Mouse (Mus musculus) brown adipose tissue, adult 24 weeks (tissue): ENCODE data around the gene Scd2. TPM values are rescaled to one million over a fixed set of nuclear protein-coding genes. Genes with fewer than 3 reads are reported as not detected.
A peak's percentile ranks its signal among the peaks of the same experiment; 100 is the strongest.

Experiments
- H3K27ac ChIP-seq: fragments of 200-500 bp; replicated peaks from 2 replicates; pipeline ENCODE4 v1.5.1; 2012; ENCODE audit warnings: low read depth, mild to moderate bottlenecking, low read length
- H3K4me1 ChIP-seq: fragments of 200-500 bp; 2 replicates; pipeline ENCODE4 v1.6.1; 2012; ENCODE audit warnings: low read length, mixed read lengths; ENCODE audit not compliant: control insufficient read depth, insufficient read depth, insufficient read length
- H3K4me3 ChIP-seq: fragments of 200-500 bp; 2 replicates; pipeline ENCODE4 v1.5.1; 2012; ENCODE audit warnings: low read depth, mild to moderate bottlenecking, low read length, moderate library complexity; ENCODE audit not compliant: insufficient read depth
- polyA plus RNA-seq: library from polyadenylated mRNA; stranded (reverse); fragments of >200 nt; gene quantifications from 2 replicates; pipeline ENCODE4 v1.2.4, GENCODE M21; 2012; ENCODE audit not compliant: missing spikeins, insufficient read depth, insufficient read length

Scd2 gene
- polyA plus RNA-seq, 1 experiment = 247 TPM

- Histone ChIP-seq H3K4me1 (peaks cover 12% of the 10 kb centered on the region; the same call in 1 of the 2 replicates), H3K27ac (no peak overlapping the region), H3K4me3 (peak overlapping the region; percentile 53; the same call in 1 of the 2 replicates)
Measured at GRCm38 (mm10) chr19:44283157-44284024, 10.1 kb upstream of the Scd2 start.

DNA sequence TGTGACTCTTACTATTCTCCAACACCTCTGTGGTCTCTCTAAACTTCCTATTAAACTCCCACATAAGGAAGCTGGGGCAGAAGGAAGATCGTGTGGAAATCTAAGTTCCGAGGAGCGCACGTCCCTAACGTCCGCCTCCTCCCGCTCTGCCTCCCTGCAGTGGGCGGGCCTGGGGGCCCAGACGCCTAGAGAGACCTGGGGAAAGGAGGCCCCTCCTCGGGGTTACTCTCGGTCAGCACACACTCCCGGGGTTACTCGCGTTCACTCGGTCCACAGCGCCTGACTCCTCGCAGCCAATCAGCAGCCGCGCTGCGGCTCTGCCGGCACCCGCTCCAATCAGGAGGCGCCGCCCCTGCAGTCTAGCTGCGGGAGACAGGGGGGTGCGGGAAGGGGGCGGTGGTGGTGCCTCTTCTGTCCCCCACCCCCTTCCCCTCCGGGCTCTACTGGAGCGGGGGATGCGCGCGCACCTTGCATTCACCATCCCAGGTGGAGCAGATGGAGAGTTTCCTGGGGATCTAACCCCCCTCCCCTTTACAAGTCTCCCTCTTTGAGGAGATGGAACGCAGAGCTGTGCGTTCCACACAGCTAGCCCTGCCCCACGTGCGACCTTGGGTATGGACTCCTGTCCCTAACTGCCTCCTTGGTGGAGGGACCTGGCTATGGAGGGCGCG, 9.3 kb upstream of the Scd2 start:
- Histone ChIP-seq H3K4me3 (peak overlapping the region; percentile 53), H3K27ac (no peak overlapping the region), H3K4me1 (peaks cover 12% of the 10 kb centered on the region; the same call in 1 of the 2 replicates)

GRCm38 (mm10) chr19:44284723-44285122, 8.8 kb upstream of the Scd2 start:
- Histone ChIP-seq H3K4me1 (peaks cover 12% of the 10 kb centered on the region; the same call in 1 of the 2 replicates), H3K27ac (no peak overlapping the region), H3K4me3 (peak overlapping the region; percentile 53)

- Histone ChIP-seq H3K27ac (no peak overlapping the region), H3K4me3 (no peak overlapping the region), H3K4me1 (peaks cover 11% of the 10 kb centered on the region; the same call in 1 of the 2 replicates)
Measured at GRCm38 (mm10) chr19:44285554-44285953, 7.9 kb upstream of the Scd2 start.

DNA sequence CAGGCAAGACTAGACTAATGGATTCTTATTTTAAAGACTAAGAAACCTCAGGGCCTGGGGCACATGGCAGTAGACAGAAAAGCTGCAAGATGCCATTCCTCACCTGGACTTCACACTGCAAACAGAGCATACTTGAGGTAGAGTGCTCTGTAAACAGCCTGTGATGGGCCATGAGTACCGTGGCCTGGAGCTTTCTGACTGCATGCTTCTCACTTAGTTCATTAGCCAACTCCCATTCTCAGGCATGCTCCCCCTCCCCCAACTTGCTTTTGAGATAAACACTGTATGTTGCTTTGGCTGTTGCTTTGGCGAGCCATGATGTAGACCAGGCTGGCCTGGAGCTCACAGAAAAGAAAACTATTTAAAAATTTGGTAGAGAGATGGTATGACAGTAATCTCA, 7.4 kb upstream of the Scd2 start:
- H3K4me1 ChIP-seq = peaks cover 7% of the 10 kb centered on the region; the same call in 1 of the 2 replicates
- H3K27ac ChIP-seq = no peak overlapping the region
- no peak overlapping the region for H3K4me3 ChIP-seq

DNA sequence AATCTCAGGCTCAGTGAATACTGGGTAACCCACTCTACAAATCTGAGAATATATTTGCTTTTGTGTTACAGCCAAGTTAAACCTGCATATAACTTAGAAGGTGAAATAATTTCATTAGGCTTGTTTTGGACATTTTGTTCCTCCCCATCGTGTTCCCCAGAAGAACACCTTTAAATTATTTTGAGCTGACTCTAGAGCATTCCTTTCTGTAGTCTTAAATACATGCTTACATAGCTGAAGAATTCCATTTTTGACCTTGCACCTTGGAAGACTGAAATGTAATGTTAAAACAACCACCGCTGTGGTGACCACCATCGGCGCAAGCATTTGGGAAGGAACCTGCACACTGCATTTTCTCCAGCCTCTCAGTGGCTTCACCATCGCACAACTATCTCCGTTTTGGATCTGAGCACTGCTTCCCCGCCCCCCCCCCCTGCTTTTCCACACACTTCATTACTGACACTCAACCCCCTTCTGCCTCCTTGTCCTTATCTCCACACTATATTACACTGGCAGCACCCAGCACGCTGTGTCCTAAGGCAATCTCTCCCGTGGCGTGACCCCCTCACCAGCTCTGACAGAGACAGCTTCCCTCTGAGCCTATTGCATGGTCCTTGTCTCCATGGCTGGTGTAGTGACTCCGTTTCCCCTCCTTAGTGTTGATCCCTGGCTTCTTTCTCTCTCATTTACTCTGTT, 5.9 kb upstream of the Scd2 start:
- H3K4me3 ChIP-seq = no peak overlapping the region
- H3K4me1 ChIP-seq = peaks cover 4% of the 10 kb centered on the region; the same call in 1 of the 2 replicates
- H3K27ac ChIP-seq = no peak overlapping the region

- H3K4me3 ChIP-seq = no peak overlapping the region
- no peaks in the 10 kb centered on the region for H3K4me1 ChIP-seq
- no peak overlapping the region for H3K27ac ChIP-seq
Measured at GRCm38 (mm10) chr19:44292083-44292482, 1.4 kb upstream of the Scd2 start.

- Histone ChIP-seq H3K4me1 (no peaks in the 10 kb centered on the region), H3K4me3 (no peak overlapping the region), H3K27ac (no peak overlapping the region)
Measured at GRCm38 (mm10) chr19:44292483-44292882, 991 bp upstream of the Scd2 start.

- peak overlapping the region; percentile 48; the same call in 1 of the 2 replicates for H3K27ac ChIP-seq
- H3K4me1 ChIP-seq = peaks cover 4% of the 10 kb centered on the region; the same call in 1 of the 2 replicates
- peak overlapping the region; percentile 75 for H3K4me3 ChIP-seq
Measured at GRCm38 (mm10) chr19:44293769-44294551, 486 bp downstream of the Scd2 start.

DNA sequence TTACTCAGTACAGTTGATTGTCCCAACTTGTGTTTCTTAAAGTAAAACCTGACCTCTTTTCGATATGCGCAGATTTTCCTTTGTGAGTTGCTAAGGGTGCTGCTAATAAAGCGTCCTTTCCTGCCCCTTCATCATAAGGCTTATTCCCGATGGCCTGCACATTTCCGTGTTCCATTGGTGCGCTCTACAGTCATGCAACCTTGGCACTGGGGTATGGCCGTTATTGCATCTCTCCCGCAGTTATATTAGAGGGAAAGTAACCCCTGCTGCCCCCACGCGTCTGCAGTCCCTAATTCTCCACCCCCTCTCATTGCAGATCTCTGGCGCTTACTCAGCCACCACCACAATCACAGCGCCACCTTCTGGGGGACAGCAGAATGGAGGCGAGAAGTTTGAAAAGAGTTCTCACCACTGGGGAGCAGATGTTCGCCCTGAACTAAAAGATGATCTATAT, 1.1 kb downstream of the Scd2 start:
- Histone ChIP-seq H3K4me3 (peak overlapping the region; percentile 75), H3K4me1 (peaks cover 4% of the 10 kb centered on the region; the same call in 1 of the 2 replicates), H3K27ac (no peak overlapping the region)

DNA sequence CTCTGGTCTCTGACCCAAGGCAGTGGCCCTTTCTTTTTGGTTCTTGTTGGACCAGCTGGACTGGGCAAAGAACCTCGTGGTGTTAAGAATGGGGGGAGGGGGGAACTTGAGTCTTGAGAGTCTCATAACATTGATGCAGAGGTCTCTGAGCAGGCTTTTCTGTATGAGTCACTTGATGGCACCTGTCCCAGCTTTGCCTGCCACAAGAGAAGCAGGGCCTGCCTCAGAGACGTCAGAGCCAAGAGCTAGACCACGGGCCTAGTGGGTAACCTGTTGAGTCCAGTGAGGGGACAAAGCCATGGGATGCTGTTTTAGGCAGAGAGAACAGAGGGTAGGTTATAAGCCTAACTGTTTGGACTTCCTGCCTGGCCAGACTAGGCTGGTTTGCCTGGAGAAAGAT, 1.8 kb downstream of the Scd2 start:
- Histone ChIP-seq H3K4me3 (peak overlapping the region; percentile 75), H3K27ac (no peak overlapping the region), H3K4me1 (peaks cover 4% of the 10 kb centered on the region; the same call in 1 of the 2 replicates)

DNA sequence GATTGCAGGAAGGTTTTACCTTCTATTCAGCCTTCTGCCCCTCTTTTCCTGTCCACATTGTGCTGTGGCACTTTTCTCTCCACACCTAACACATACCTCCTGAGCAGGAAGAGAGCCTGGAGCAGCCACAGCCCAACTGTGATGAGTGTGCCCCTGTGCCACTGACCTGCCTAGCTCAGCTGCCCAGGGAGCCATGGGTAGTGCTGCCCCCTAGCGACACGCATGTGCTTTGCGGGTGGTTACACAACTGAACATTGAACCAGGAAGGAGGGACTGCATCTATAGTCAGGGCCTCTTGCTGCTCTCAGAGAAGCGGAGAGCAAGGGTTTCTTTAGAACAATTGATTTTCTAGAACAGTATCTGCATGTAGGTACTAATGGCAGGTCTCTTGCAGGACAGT, 2.3 kb downstream of the Scd2 start:
- Histone ChIP-seq H3K4me1 (peaks cover 4% of the 10 kb centered on the region; the same call in 1 of the 2 replicates), H3K4me3 (peak overlapping the region; percentile 75), H3K27ac (no peak overlapping the region)

GRCm38 (mm10) chr19:44296186-44296585, 2.7 kb downstream of the Scd2 start:
- H3K4me3 ChIP-seq = peak overlapping the region; percentile 32
- peaks cover 4% of the 10 kb centered on the region; the same call in 1 of the 2 replicates for H3K4me1 ChIP-seq
- no peak overlapping the region for H3K27ac ChIP-seq

DNA sequence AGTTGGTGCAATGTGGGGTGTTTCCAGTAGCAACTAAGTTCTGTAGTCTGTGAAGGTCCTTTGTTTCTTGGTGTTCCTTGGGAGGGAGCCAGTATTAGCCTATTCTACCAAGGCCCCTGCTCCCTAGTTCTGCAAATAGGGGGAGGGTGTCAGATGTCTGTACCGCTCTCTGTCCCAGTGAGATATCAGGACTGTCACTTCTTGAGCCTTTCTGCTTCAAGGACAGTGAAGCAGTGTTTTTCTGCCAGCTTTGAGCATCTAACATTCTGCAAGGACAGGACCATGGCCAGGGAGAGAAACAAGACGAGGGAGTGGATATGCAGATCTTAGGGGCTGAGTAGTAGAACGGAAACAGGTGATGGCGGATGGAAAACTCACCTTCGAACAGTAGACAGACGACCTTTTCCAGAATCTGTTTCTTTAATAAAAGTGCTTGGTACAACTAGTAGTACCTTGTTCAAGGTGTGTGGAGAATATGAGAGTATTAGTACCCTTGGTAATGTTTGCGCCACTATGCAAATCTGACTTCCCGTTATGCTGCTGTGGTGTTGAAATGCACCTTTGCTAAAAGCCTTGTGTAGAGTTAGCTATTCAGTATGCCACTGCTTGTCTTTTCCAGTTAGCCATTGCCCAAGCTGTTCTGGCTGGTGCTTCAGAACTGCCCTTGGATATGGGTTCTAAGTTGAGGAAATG, 3.7 kb downstream of the Scd2 start:
- no peak overlapping the region; the same call in 1 of the 2 replicates for H3K4me3 ChIP-seq

More for the DNA sequence above, 3.7 kb downstream of the Scd2 start:
- Histone ChIP-seq H3K4me1 (peaks cover 4% of the 10 kb centered on the region; the same call in 1 of the 2 replicates), H3K27ac (no peak overlapping the region)
